Mouse (Mus musculus): ENCODE data around the gene Higd1a.

DNA sequence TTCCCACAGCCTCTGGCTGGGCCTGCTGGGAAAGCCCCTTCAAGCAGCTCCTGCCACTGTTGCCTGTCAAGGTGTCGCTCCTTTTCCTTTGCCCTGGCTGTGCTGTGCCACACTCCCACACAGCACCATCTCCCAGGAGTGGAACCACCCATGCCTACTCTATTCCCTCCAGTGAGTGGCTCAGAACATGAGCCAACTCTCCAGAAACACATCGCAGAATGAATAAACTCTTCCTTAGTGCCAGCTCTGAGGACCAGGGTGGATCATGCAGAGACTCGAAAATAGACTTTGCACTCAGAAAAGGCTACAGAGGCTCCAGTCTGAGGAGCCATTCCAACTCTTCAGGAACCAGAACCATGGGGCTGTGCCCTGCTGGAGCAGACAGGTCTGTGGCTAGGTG, 31.8 kb downstream of the Higd1a start:
- TF ChIP-seq EP300 (optimal IDR thresholded peaks at IDR 0.05) (no peak), CTCF (IDR thresholded peaks at IDR 0.05; ENCODE audit: low read depth) (no peak)

Data from stomach, postnatal 0 days (tissue).